Mouse (Mus musculus) left cerebral cortex, postnatal 10 days (tissue): ENCODE data around the gene Mreg. TPM values are rescaled to one million over a fixed set of nuclear protein-coding genes. Genes with fewer than 3 reads are reported as not detected.
"Not testable (repeated sequence)": the region's sequence is repeated elsewhere in the genome, so short reads cannot be mapped to it uniquely, and the experiment has no call there.

Experiments used
- DNase-seq, 2 experiments: peaks; one replicate each; pipeline ENCODE4 v3.0.0; 2021 to 2022; ENCODE audit warnings: low spot score in 2 of 2, mixed read lengths in 1 of 2; ENCODE audit errors: extremely low spot score in 1 of 2
- intact Hi-C: fragments of 180-260 bp; cut with DNase I; formaldehyde crosslinking; loops from one replicate; pipeline ENCODE4 v1.15.1; 2025
- total RNA-seq, 2 experiments: library from RNA; stranded (reverse); gene quantifications; 2 replicates each; pipeline ENCODE4 v1.2.3; 2021

Mreg gene
- total RNA-seq, 2 experiments from 2014 or later, result 1.6 to 2.2 TPM

- DNase-seq, intact Hi-C loops: not testable (repeated sequence)
Observed at GRCm38 (mm10) chr1:72232592-72232991, 20.5 kb upstream of the Mreg start.

GRCm38 (mm10) chr1:72228974-72229373 lies 16.9 kb upstream of the Mreg start:
- no peak for DNase-seq

GRCm38 (mm10) chr1:72227546-72227945 lies 15.4 kb upstream of the Mreg start:
- no peak for DNase-seq
- intact Hi-C loops, result no loop called here

More at GRCm38 (mm10) chr1:72228974-72229373, 16.9 kb upstream of the Mreg start:
- intact Hi-C loops, result no loop called here

- intact Hi-C loops, result no loop called here
- DNase-seq, result no peak
Observed at GRCm38 (mm10) chr1:72226887-72227481, 14.9 kb upstream of the Mreg start.

- intact Hi-C loops, result no loop called here
- DNase-seq, result peak in 1 of 2 experiments; percentile 59
Observed at GRCm38 (mm10) chr1:72226172-72226886, 14.2 kb upstream of the Mreg start.

GRCm38 (mm10) chr1:72225720-72226171 lies 13.6 kb upstream of the Mreg start:
- intact Hi-C loops, result not testable (repeated sequence)
- DNase-seq, result peak; percentile 49 to 86

GRCm38 (mm10) chr1:72225054-72225718 lies 13.1 kb upstream of the Mreg start:
- intact Hi-C loops, result no loop called here

GRCm38 (mm10) chr1:72220008-72220407 lies 7.9 kb upstream of the Mreg start:
- peak; percentile 43 to 62 for DNase-seq
- intact Hi-C loops, result no loop called here

More at GRCm38 (mm10) chr1:72225054-72225718, 13.1 kb upstream of the Mreg start:
- DNase-seq, result no peak

- intact Hi-C loops, result no loop called here
- DNase-seq, result no peak
Observed at GRCm38 (mm10) chr1:72219116-72219515, 7.0 kb upstream of the Mreg start.

- intact Hi-C loops, result no loop called here
- DNase-seq, result no peak
Observed at GRCm38 (mm10) chr1:72218626-72219025, 6.5 kb upstream of the Mreg start.

- intact Hi-C loops, result no loop called here
- no peak for DNase-seq
Observed at GRCm38 (mm10) chr1:72216761-72217160, 4.7 kb upstream of the Mreg start.

GRCm38 (mm10) chr1:72215174-72215573 lies 3.1 kb upstream of the Mreg start:
- intact Hi-C loops, result no loop called here
- DNase-seq, result no peak

GRCm38 (mm10) chr1:72214470-72214961 lies 2.4 kb upstream of the Mreg start:
- no peak for DNase-seq
- intact Hi-C loops, result no loop called here

GRCm38 (mm10) chr1:72213954-72214353 lies 1.8 kb upstream of the Mreg start:
- DNase-seq, result no peak
- intact Hi-C loops, result no loop called here

GRCm38 (mm10) chr1:72210803-72211679 lies 1.1 kb downstream of the Mreg start:
- no peak for DNase-seq

GRCm38 (mm10) chr1:72208095-72208494 lies 4.0 kb downstream of the Mreg start:
- DNase-seq, result no peak
- intact Hi-C loops, result no loop called here

More at GRCm38 (mm10) chr1:72210803-72211679, 1.1 kb downstream of the Mreg start:
- intact Hi-C loops, result no loop called here

GRCm38 (mm10) chr1:72205113-72205512 lies 7.0 kb downstream of the Mreg start:
- no peak for DNase-seq
- intact Hi-C loops, result no loop called here

- intact Hi-C loops, result no loop called here
- no peak for DNase-seq
Observed at GRCm38 (mm10) chr1:72203204-72203603, 8.9 kb downstream of the Mreg start.

GRCm38 (mm10) chr1:72202705-72203104 lies 9.4 kb downstream of the Mreg start:
- no peak for DNase-seq
- intact Hi-C loops, result no loop called here
